Mouse (Mus musculus) embryonic stem cell, embryonic (primary cell): ENCODE measurements around the gene Ccdc63.

Experiments
- CTCF ChIA-PET, 4 experiments: fragments of 300-600 bp in 2 of 4; fragments of 350-600 bp in 2 of 4; sonication (Branson Sonifier 250); formaldehyde crosslinking; loops; one replicate each; lab custom pipeline; 2022; ENCODE audit warnings: inconsistent platforms in 2 of 4; lab: Charles Lee
- POLR2A ChIA-PET, 4 experiments: fragments of 300-600 bp in 2 of 4; fragments of 350-600 bp in 2 of 4; sonication (Branson Sonifier 250); formaldehyde crosslinking; loops; one replicate each; lab custom pipeline; 2022; ENCODE audit warnings: antibody characterized with exemption in 4 of 4, inconsistent platforms in 1 of 4; lab: Charles Lee

Ccdc63 gene

GRCm38 (mm10) chr5:122116243-122116642 lies 24.4 kb downstream of the Ccdc63 start:
- POLR2A ChIA-PET = interaction anchor here in 3 of 4 experiments (0.6 to 1.6 kb wide), 9 partner anchors 11 to 314 kb away, joined by 3 to 8 read pairs (median 3); no protein-coding TSS in a partner anchor
- CTCF ChIA-PET = interaction anchor here (0.5 to 2.3 kb wide), 53 partner anchors 9 to 281 kb away, joined by 3 to 22 read pairs (median 4); partner anchors contain the start of genes Myl2 (in 2 of the 4), Tctn1 (in 2 of the 4), Rad9b (in 1 of the 4) and Sh2b3 (in 1 of the 4)

GRCm38 (mm10) chr5:122115266-122115763 lies 25.3 kb downstream of the Ccdc63 start:
- ChIA-PET CTCF (interaction anchor here in 2 of 4 experiments (1.0 to 1.9 kb wide), 3 partner anchors 24 to 179 kb away, joined by 4 to 7 read pairs (median 4); no protein-coding TSS in a partner anchor), POLR2A (interaction anchor here in 1 of 4 experiments (0.7 kb wide), 1 partner anchor 170 kb away, joined by 3 read pairs; no protein-coding TSS in a partner anchor)

- ChIA-PET POLR2A (interaction anchor here in 1 of 4 experiments (0.7 kb wide), 1 partner anchor 1591 kb away, joined by 6 read pairs; no protein-coding TSS in a partner anchor), CTCF (interaction anchor here in 2 of 4 experiments (0.6 to 0.7 kb wide), 4 partner anchors 192 to 456 kb away, joined by 3 to 4 read pairs (median 4); partner anchors contain the start of gene Arpc3 (in 1 of the 2))
These were observed 26.4 kb downstream of the Ccdc63 start for GRCm38 (mm10) chr5:122114176-122114575.

- CTCF ChIA-PET = interaction anchor here in 1 of 4 experiments (0.6 kb wide), 1 partner anchor 151 kb away, joined by 3 read pairs; the partner anchor contains the start of gene Tctn1
- POLR2A ChIA-PET = interaction anchor here in 1 of 4 experiments (0.6 kb wide), 1 partner anchor 194 kb away, joined by 5 read pairs; no protein-coding TSS in a partner anchor
These were observed 27.2 kb downstream of the Ccdc63 start for GRCm38 (mm10) chr5:122113450-122113849.

GRCm38 (mm10) chr5:122111933-122112248 lies 28.7 kb downstream of the Ccdc63 start:
- ChIA-PET POLR2A (interaction anchor here (0.6 to 2.4 kb wide), 23 partner anchors 9 to 260 kb away, joined by 3 to 10 read pairs (median 4); partner anchors contain the start of genes Gpn3 (in 1 of the 4), Myl2 (in 1 of the 4), Ppp1cc (in 1 of the 4) and Tctn1 (in 1 of the 4)), CTCF (interaction anchor here (0.5 to 2.6 kb wide), 13 partner anchors 17 to 297 kb away, joined by 3 to 10 read pairs (median 5); partner anchors contain the start of gene Tctn1 (in 1 of the 4))

GRCm38 (mm10) chr5:122111091-122111932 lies 29.3 kb downstream of the Ccdc63 start:
- POLR2A ChIA-PET = interaction anchor here in 3 of 4 experiments (0.5 to 2.4 kb wide), 24 partner anchors 8 to 260 kb away, joined by 3 to 10 read pairs (median 4); partner anchors contain the start of genes Gpn3 (in 1 of the 3), Myl2 (in 1 of the 3), Ppp1cc (in 1 of the 3) and Rad9b (in 1 of the 3)
- CTCF ChIA-PET = interaction anchor here (0.5 to 2.6 kb wide), 19 partner anchors 10 to 1038 kb away, joined by 3 to 10 read pairs (median 5); partner anchors contain the start of genes Myl2 (in 1 of the 4) and Tctn1 (in 1 of the 4)

GRCm38 (mm10) chr5:122110625-122111024 lies 30.0 kb downstream of the Ccdc63 start:
- ChIA-PET CTCF (interaction anchor here in 3 of 4 experiments (0.6 to 2.6 kb wide), 14 partner anchors 10 to 1039 kb away, joined by 3 to 10 read pairs (median 4); partner anchors contain the start of gene Myl2 (in 1 of the 3)), POLR2A (interaction anchor here in 3 of 4 experiments (0.5 to 2.4 kb wide), 12 partner anchors 8 to 243 kb away, joined by 3 to 10 read pairs (median 4); partner anchors contain the start of genes Ppp1cc (in 1 of the 3), Rad9b (in 1 of the 3) and Vps29 (in 1 of the 3))

- ChIA-PET CTCF (interaction anchor here in 1 of 4 experiments (0.5 to 2.6 kb wide), 4 partner anchors 16 to 885 kb away, joined by 3 to 10 read pairs (median 4); no protein-coding TSS in a partner anchor), POLR2A (interaction anchor here in 1 of 4 experiments (1.6 kb wide), 1 partner anchor 29 kb away, joined by 3 read pairs; no protein-coding TSS in a partner anchor)
These were observed 31.1 kb downstream of the Ccdc63 start for GRCm38 (mm10) chr5:122109325-122110060.

GRCm38 (mm10) chr5:122108104-122108503 lies 32.5 kb downstream of the Ccdc63 start:
- POLR2A ChIA-PET = interaction anchor here in 2 of 4 experiments (0.6 kb wide), 2 partner anchors 106 to 175 kb away, joined by 3 read pairs; no protein-coding TSS in a partner anchor
- CTCF ChIA-PET = interaction anchor here in 3 of 4 experiments (0.6 to 1.5 kb wide), 3 partner anchors 26 to 521 kb away, joined by 3 to 4 read pairs (median 3); no protein-coding TSS in a partner anchor

- CTCF ChIA-PET = interaction anchor here in 2 of 4 experiments (0.8 to 2.4 kb wide), 4 partner anchors 10 to 658 kb away, joined by 3 to 9 read pairs (median 4); no protein-coding TSS in a partner anchor
- POLR2A ChIA-PET = interaction anchor here in 1 of 4 experiments (3.5 kb wide), 1 partner anchor 26 kb away, joined by 11 read pairs; no protein-coding TSS in a partner anchor
These were observed 34.4 kb downstream of the Ccdc63 start for GRCm38 (mm10) chr5:122106212-122106611.

- ChIA-PET CTCF (interaction anchor here (0.7 to 4.0 kb wide), 19 partner anchors 11 to 275 kb away, joined by 3 to 19 read pairs (median 5); partner anchors contain the start of gene Tctn1 (in 1 of the 4)), POLR2A (interaction anchor here in 3 of 4 experiments (0.6 to 3.5 kb wide), 8 partner anchors 11 to 802 kb away, joined by 3 to 11 read pairs (median 3); no protein-coding TSS in a partner anchor)
These were observed 35.6 kb downstream of the Ccdc63 start for GRCm38 (mm10) chr5:122104981-122105380.

GRCm38 (mm10) chr5:122104201-122104600 lies 36.4 kb downstream of the Ccdc63 start:
- ChIA-PET CTCF (interaction anchor here (0.5 to 4.0 kb wide), 32 partner anchors 10 to 1484 kb away, joined by 3 to 19 read pairs (median 4); partner anchors contain the start of gene Tctn1 (in 1 of the 4)), POLR2A (interaction anchor here in 2 of 4 experiments (0.9 to 3.5 kb wide), 8 partner anchors 8 to 44 kb away, joined by 3 to 11 read pairs (median 3); no protein-coding TSS in a partner anchor)

- POLR2A ChIA-PET = interaction anchor here in 3 of 4 experiments (0.6 to 3.5 kb wide), 5 partner anchors 9 to 43 kb away, joined by 3 to 11 read pairs (median 3); no protein-coding TSS in a partner anchor
- CTCF ChIA-PET = interaction anchor here (0.5 to 4.0 kb wide), 18 partner anchors 9 to 269 kb away, joined by 3 to 19 read pairs (median 4); partner anchors contain the start of genes Fam216a (in 1 of the 4) and Tctn1 (in 1 of the 4)
These were observed 37.5 kb downstream of the Ccdc63 start for GRCm38 (mm10) chr5:122103075-122103474.

- POLR2A ChIA-PET = interaction anchor here in 3 of 4 experiments (0.6 to 2.0 kb wide), 3 partner anchors 9 to 14 kb away, joined by 3 to 10 read pairs (median 3); no protein-coding TSS in a partner anchor
- CTCF ChIA-PET = interaction anchor here in 3 of 4 experiments (0.7 to 4.0 kb wide), 13 partner anchors 8 to 162 kb away, joined by 3 to 19 read pairs (median 6); partner anchors contain the start of gene Tctn1 (in 1 of the 3)
These were observed 38.1 kb downstream of the Ccdc63 start for GRCm38 (mm10) chr5:122102476-122103050.

- POLR2A ChIA-PET = interaction anchor here in 1 of 4 experiments (0.6 kb wide), 1 partner anchor 54 kb away, joined by 3 read pairs; no protein-coding TSS in a partner anchor
- CTCF ChIA-PET = interaction anchor here (0.6 to 2.0 kb wide), 10 partner anchors 8 to 631 kb away, joined by 3 to 9 read pairs (median 4); no protein-coding TSS in a partner anchor
These were observed 46.2 kb downstream of the Ccdc63 start for GRCm38 (mm10) chr5:122094439-122094838.
